Mouse (Mus musculus): Measurements from ENCODE around the gene Tmem38b.
"Not testable (repeated sequence)": the region's sequence is repeated elsewhere in the genome, so short reads cannot be mapped to it uniquely, and the experiment has no call there.

- TF ChIP-seq CTCF (IDR thresholded peaks at IDR 0.05; ENCODE audit: borderline replicate concordance, control insufficient read depth, extremely low read depth, insufficient read depth, low read length, poor library complexity); POLR2A (IDR thresholded peaks at IDR 0.05; ENCODE audit: control insufficient read depth, extremely low read depth, insufficient read depth, low read length, poor library complexity): not testable (repeated sequence)
Measured at GRCm38 (mm10) chr4:53806428-53806827, 19.4 kb upstream of the Tmem38b start.

Data from thymus, adult 2 months (tissue).